Mouse (Mus musculus) hindbrain, embryonic 10.5 days (tissue): ENCODE measurements around the gene Apol7a. TPM values are rescaled to one million over a fixed set of nuclear protein-coding genes. Genes with fewer than 3 reads are reported as not detected.
"Not testable (repeated sequence)": the region's sequence is repeated elsewhere in the genome, so short reads cannot be mapped to it uniquely, and the experiment has no call there.

Experiments used
- DNase-seq: peaks from one replicate; pipeline ENCODE4 v3.0.0-alpha.2; 2017; ENCODE audit warnings: low spot score
- H3K27ac ChIP-seq: fragments of 300-500 bp; sonication (generic); 2 replicates; pipeline ENCODE4 v1.5.1; 2016; ENCODE audit warnings: mild to moderate bottlenecking, moderate library complexity
- H3K27me3 ChIP-seq: fragments of 300-500 bp; sonication (generic); 2 replicates; pipeline ENCODE4 v1.6.1; 2016; ENCODE audit warnings: mild to moderate bottlenecking; ENCODE audit not compliant: poor library complexity, insufficient read depth, severe bottlenecking
- H3K36me3 ChIP-seq: fragments of 300-500 bp; sonication (generic); 2 replicates; pipeline ENCODE4 v1.6.1; 2016; ENCODE audit warnings: mild to moderate bottlenecking, moderate library complexity
- H3K4me1 ChIP-seq: fragments of 300-500 bp; sonication (generic); replicated peaks from 2 replicates; pipeline ENCODE4 v1.6.1; 2016; ENCODE audit warnings: mild to moderate bottlenecking
- H3K4me3 ChIP-seq: fragments of 300-500 bp; sonication (generic); 2 replicates; pipeline ENCODE4 v1.5.1; 2016; ENCODE audit warnings: mild to moderate bottlenecking, moderate library complexity
- H3K9me3 ChIP-seq: fragments of 300-500 bp; sonication (generic); 2 replicates; pipeline ENCODE4 v1.6.1; 2016; ENCODE audit warnings: mild to moderate bottlenecking, moderate library complexity
- WGBS: fragments of 180-500 bp; shearing (Covaris S2); methylation state at CpG from one replicate; pipeline ENCODE4 v1.1.7; 2016; 5-methylcytosine and 5-hydroxymethylcytosine counted together
- polyA plus RNA-seq: library from polyadenylated mRNA; unstranded; fragments of >200 nt; fragmentation: Nextera tagmentation; extraction: Ambion mirVana; gene quantifications from 2 replicates; pipeline ENCODE4 v1.2.1, GENCODE M21; 2016

Apol7a gene
- polyA plus RNA-seq, result not detected in 2 replicates

- H3K36me3 ChIP-seq, H3K4me3 ChIP-seq, H3K27ac ChIP-seq, H3K4me1 ChIP-seq, H3K27me3 ChIP-seq, H3K9me3 ChIP-seq: not testable (repeated sequence)
- 63% methylated on average over 9 of the region's 9 CpGs for WGBS
- peak; percentile 18 for DNase-seq
Observed at GRCm38 (mm10) chr15:77399027-77399426, at the start of gene Apol7a. Gene Apol7a (minus strand): TSS chr15:77399110.

- not testable (repeated sequence) for DNase-seq, H3K4me1 ChIP-seq, H3K36me3 ChIP-seq, H3K27ac ChIP-seq, H3K4me3 ChIP-seq, H3K27me3 ChIP-seq, H3K9me3 ChIP-seq
- WGBS, result 91% methylated on average over 2 of the region's 2 CpGs
Observed at GRCm38 (mm10) chr15:77447392-77447791, 48.5 kb upstream of the Apol7a start, which contains the start of gene Apol7b. Gene Apol7b (minus strand): TSS chr15:77447492.

- H3K27me3 ChIP-seq, DNase-seq, H3K36me3 ChIP-seq, H3K27ac ChIP-seq, H3K4me3 ChIP-seq, H3K9me3 ChIP-seq, H3K4me1 ChIP-seq: not testable (repeated sequence)
- WGBS, result 70% methylated on average over 1 of the region's 1 CpGs
Observed at GRCm38 (mm10) chr15:77445668-77446067, 46.8 kb upstream of the Apol7a start.

- H3K4me3 ChIP-seq, H3K4me1 ChIP-seq, H3K27me3 ChIP-seq, H3K27ac ChIP-seq, H3K9me3 ChIP-seq, DNase-seq, H3K36me3 ChIP-seq: not testable (repeated sequence)
- 87% methylated on average over 8 of the region's 8 CpGs for WGBS
Observed at GRCm38 (mm10) chr15:77444746-77445145, 45.8 kb upstream of the Apol7a start.

GRCm38 (mm10) chr15:77428690-77429448 lies 30.0 kb upstream of the Apol7a start:
- not testable (repeated sequence) for H3K4me1 ChIP-seq, H3K9me3 ChIP-seq, H3K36me3 ChIP-seq, H3K4me3 ChIP-seq, H3K27ac ChIP-seq, H3K27me3 ChIP-seq, DNase-seq
- WGBS, result 66% methylated on average over 9 of the region's 10 CpGs

- not testable (repeated sequence) for H3K4me3 ChIP-seq, H3K36me3 ChIP-seq, DNase-seq, H3K27me3 ChIP-seq, H3K4me1 ChIP-seq, H3K27ac ChIP-seq, H3K9me3 ChIP-seq
- WGBS, result 76% methylated on average over 5 of the region's 7 CpGs
Observed at GRCm38 (mm10) chr15:77422925-77423324, 24.0 kb upstream of the Apol7a start.

GRCm38 (mm10) chr15:77419657-77420056 lies 20.7 kb upstream of the Apol7a start:
- not testable (repeated sequence) for H3K27me3 ChIP-seq, H3K4me3 ChIP-seq, H3K4me1 ChIP-seq, H3K9me3 ChIP-seq, H3K36me3 ChIP-seq, H3K27ac ChIP-seq, DNase-seq
- no CpG with 5 or more reads among the region's 3 CpGs for WGBS

GRCm38 (mm10) chr15:77416655-77417333 lies 17.9 kb upstream of the Apol7a start:
- not testable (repeated sequence) for H3K36me3 ChIP-seq, DNase-seq

GRCm38 (mm10) chr15:77415653-77416052 lies 16.7 kb upstream of the Apol7a start:
- DNase-seq, H3K4me1 ChIP-seq, H3K9me3 ChIP-seq, H3K27me3 ChIP-seq, H3K36me3 ChIP-seq, H3K4me3 ChIP-seq, H3K27ac ChIP-seq: not testable (repeated sequence)
- 80% methylated on average over 2 of the region's 2 CpGs for WGBS

More at GRCm38 (mm10) chr15:77416655-77417333, 17.9 kb upstream of the Apol7a start:
- 15% methylated on average over 5 of the region's 10 CpGs for WGBS
- not testable (repeated sequence) for H3K4me3 ChIP-seq, H3K27ac ChIP-seq, H3K9me3 ChIP-seq, H3K27me3 ChIP-seq, H3K4me1 ChIP-seq

- WGBS, result 34% methylated on average over 4 of the region's 4 CpGs
- not testable (repeated sequence) for H3K27me3 ChIP-seq, H3K27ac ChIP-seq, H3K36me3 ChIP-seq, H3K9me3 ChIP-seq, H3K4me1 ChIP-seq, DNase-seq, H3K4me3 ChIP-seq
Observed at GRCm38 (mm10) chr15:77412695-77413094, 13.8 kb upstream of the Apol7a start.

GRCm38 (mm10) chr15:77411035-77411434 lies 12.1 kb upstream of the Apol7a start, which contains the start of gene Apol9a:
Gene Apol9a (minus strand): TSS chr15:77411135.
- not testable (repeated sequence) for H3K27me3 ChIP-seq, H3K36me3 ChIP-seq, H3K4me1 ChIP-seq, H3K27ac ChIP-seq, H3K4me3 ChIP-seq, DNase-seq, H3K9me3 ChIP-seq
- WGBS, result 87% methylated on average over 1 of the region's 4 CpGs

GRCm38 (mm10) chr15:77406370-77406769 lies 7.5 kb upstream of the Apol7a start:
- H3K27ac ChIP-seq, DNase-seq, H3K4me1 ChIP-seq, H3K4me3 ChIP-seq, H3K27me3 ChIP-seq, H3K9me3 ChIP-seq, H3K36me3 ChIP-seq: not testable (repeated sequence)
- 94% methylated on average over 10 of the region's 10 CpGs for WGBS

- not testable (repeated sequence) for H3K4me3 ChIP-seq, H3K9me3 ChIP-seq, H3K27ac ChIP-seq, H3K4me1 ChIP-seq, H3K27me3 ChIP-seq, DNase-seq, H3K36me3 ChIP-seq
- 83% methylated on average over 11 of the region's 11 CpGs for WGBS
Observed at GRCm38 (mm10) chr15:77397450-77398132, 1.3 kb downstream of the Apol7a start.
